Comparison of ENCODE assay signal across 23 mouse cellular contexts in genomic region chr12:56701004-56701403, GRCm38 (mm10). TPM values are rescaled to one million over a fixed set of nuclear protein-coding genes. Genes with fewer than 3 reads are reported as not detected.
"Had no signal": no experiment of that assay in that cellular context is flagged by ENCODE, and none has a peak within 500 bp of the region (broad histone marks: within the 10 kb centered on the region; RNA-seq: fewer than 3 reads in every experiment).

No protein-coding gene starts in this region.

- H3K9me3 ChIP-seq: limb, embryonic 12.5 days; limb, embryonic 15.5 days; lung, embryonic 15.5 days; midbrain, embryonic 12.5 days; neural tube, embryonic 13.5 days had no signal

- H3K27ac ChIP-seq: limb, embryonic 12.5 days; limb, embryonic 15.5 days; liver, embryonic 14.5 days; lung, embryonic 15.5 days; midbrain, embryonic 12.5 days; neural tube, embryonic 13.5 days; stomach, postnatal 0 days had no signal

- H3K9ac ChIP-seq: limb, embryonic 15.5 days; liver, embryonic 14.5 days; liver, postnatal 0 days; lung, embryonic 15.5 days; midbrain, embryonic 12.5 days; neural tube, embryonic 13.5 days had no signal

- H3K36me3 ChIP-seq: limb, embryonic 12.5 days; limb, embryonic 15.5 days; lung, embryonic 15.5 days; midbrain, embryonic 12.5 days; neural tube, embryonic 13.5 days had no signal

- H3K4me2 ChIP-seq: liver, embryonic 11.5 days; lung, embryonic 15.5 days; midbrain, embryonic 12.5 days had no signal

- ATAC-seq: liver, postnatal 0 days; midbrain, embryonic 16.5 days had no signal

- DNase-seq: kidney, adult 9 months; kidney, postnatal 14 days; kidney, postnatal 4 days; left cerebral cortex, postnatal 4 days; liver, postnatal 0 days; lung, postnatal 10 days; lung, postnatal 4 days; right cerebral cortex, adult 18-20 months; right cerebral cortex, postnatal 14 days; right cerebral cortex, postnatal 4 days; thymus, adult 2 months; thymus, postnatal 14 days; thymus, postnatal 4 days had no signal

- H3K4me3 ChIP-seq: lung, embryonic 15.5 days; midbrain, embryonic 12.5 days; myocyte had no signal

RNA-seq across cellular contexts. Expression of gene Pax9, which starts 9.4 kb away (rescaled TPM):
- polyA plus RNA-seq: midbrain, embryonic 16.5 days had no signal
